Mouse (Mus musculus) embryonic facial prominence, embryonic 11.5 days (tissue): ENCODE results near the gene Med27. TPM values are rescaled to one million over a fixed set of nuclear protein-coding genes. Genes with fewer than 3 reads are reported as not detected.
A peak's percentile ranks its signal among the peaks of the same experiment; 100 is the strongest.

ENCODE experiments used
- ATAC-seq: fragments of 200-750 bp; cut with Nextera tagmentation; replicated peaks from 2 replicates; pipeline ENCODE4 v1.8.0; 2017; ENCODE audit warnings: low read depth; ENCODE audit not compliant: insufficient number of reproducible peaks, low FRiP score, low TSS enrichment
- DNase-seq: peaks from one replicate; pipeline ENCODE4 v3.0.0-alpha.2; 2015; ENCODE audit warnings: low spot score
- H3K27ac ChIP-seq: fragments of 300-500 bp; sonication (generic); replicated peaks from 2 replicates; pipeline ENCODE4 v1.5.1; 2014; ENCODE audit warnings: mild to moderate bottlenecking, low read depth, low read length, control low read depth
- H3K27me3 ChIP-seq: fragments of 300-500 bp; sonication (generic); 2 replicates; pipeline ENCODE4 v1.6.1; 2014; ENCODE audit warnings: mild to moderate bottlenecking, low read length, moderate library complexity, mixed read lengths; ENCODE audit not compliant: control insufficient read depth, insufficient read depth
- H3K36me3 ChIP-seq: fragments of 300-500 bp; sonication (generic); replicated peaks from 2 replicates; pipeline ENCODE4 v1.6.1; 2014; ENCODE audit warnings: low read depth, mild to moderate bottlenecking, low read length, moderate library complexity, mixed read lengths; ENCODE audit not compliant: control insufficient read depth, insufficient read depth
- H3K4me1 ChIP-seq: fragments of 300-500 bp; sonication (generic); 2 replicates; pipeline ENCODE4 v1.6.1; 2014; ENCODE audit warnings: low read length, mixed read lengths; ENCODE audit not compliant: control insufficient read depth, insufficient read depth
- H3K4me2 ChIP-seq: fragments of 300-500 bp; sonication (generic); 2 replicates; pipeline ENCODE4 v1.6.1; 2014; ENCODE audit warnings: low read depth, mild to moderate bottlenecking, control low read depth, low read length, moderate library complexity
- H3K4me3 ChIP-seq: fragments of 300-500 bp; sonication (generic); 2 replicates; pipeline ENCODE4 v1.5.1; 2014; ENCODE audit warnings: low read depth, low read length, control low read depth
- H3K9ac ChIP-seq: fragments of 300-500 bp; sonication (generic); replicated peaks from 2 replicates; pipeline ENCODE4 v1.6.1; 2014; ENCODE audit warnings: mild to moderate bottlenecking, control low read depth, low read length
- H3K9me3 ChIP-seq: fragments of 300-500 bp; sonication (generic); replicated peaks from 2 replicates; pipeline ENCODE4 v1.6.1; 2016; ENCODE audit warnings: mild to moderate bottlenecking, low read length, inconsistent platforms, mixed read lengths; ENCODE audit not compliant: control insufficient read depth
- WGBS: fragments of 180-500 bp; shearing (Covaris S2); extraction: QIAGEN DNeasy Blood & Tissue Kit; methylation state at CpG from one replicate; pipeline ENCODE4 v1.1.7; 2014; 5-methylcytosine and 5-hydroxymethylcytosine counted together
- polyA plus RNA-seq: library from polyadenylated mRNA; unstranded; fragments of >200 nt; fragmentation: Nextera tagmentation; extraction: Ambion mirVana; gene quantifications from 2 replicates; pipeline ENCODE4 v1.2.1, GENCODE M21; 2014

Med27 gene
- polyA plus RNA-seq, 1 experiment from 2014 or later: 54.5 TPM

GRCm38 (mm10) chr2:29466396-29466795, 119.8 kb downstream of the Med27 start:
- no peak for DNase-seq
- Histone ChIP-seq H3K4me3 (no peak overlapping the region), H3K9me3 (no peaks in the 10 kb centered on the region), H3K36me3 (no peaks in the 10 kb centered on the region), H3K4me1 (no peaks in the 10 kb centered on the region), H3K4me2 (no peak overlapping the region), H3K27me3 (no peaks in the 10 kb centered on the region), H3K9ac (no peak overlapping the region), H3K27ac (no peak overlapping the region)
- ATAC-seq: no peak
- WGBS: 67% methylated on average over 4 of the region's 4 CpGs

GRCm38 (mm10) chr2:29468517-29468936, 121.9 kb downstream of the Med27 start:
- WGBS: 85% methylated on average over 15 of the region's 15 CpGs
- no peak overlapping the region for H3K4me2 ChIP-seq
- H3K4me3 ChIP-seq: no peak overlapping the region
- ATAC-seq (no peak), DNase-seq (no peak)
- no peaks in the 10 kb centered on the region for H3K4me1 ChIP-seq
- H3K9me3 ChIP-seq: no peaks in the 10 kb centered on the region
- H3K27me3 ChIP-seq: no peaks in the 10 kb centered on the region
- no peaks in the 10 kb centered on the region for H3K36me3 ChIP-seq
- no peak overlapping the region for H3K9ac ChIP-seq
- no peak overlapping the region for H3K27ac ChIP-seq

DNA sequence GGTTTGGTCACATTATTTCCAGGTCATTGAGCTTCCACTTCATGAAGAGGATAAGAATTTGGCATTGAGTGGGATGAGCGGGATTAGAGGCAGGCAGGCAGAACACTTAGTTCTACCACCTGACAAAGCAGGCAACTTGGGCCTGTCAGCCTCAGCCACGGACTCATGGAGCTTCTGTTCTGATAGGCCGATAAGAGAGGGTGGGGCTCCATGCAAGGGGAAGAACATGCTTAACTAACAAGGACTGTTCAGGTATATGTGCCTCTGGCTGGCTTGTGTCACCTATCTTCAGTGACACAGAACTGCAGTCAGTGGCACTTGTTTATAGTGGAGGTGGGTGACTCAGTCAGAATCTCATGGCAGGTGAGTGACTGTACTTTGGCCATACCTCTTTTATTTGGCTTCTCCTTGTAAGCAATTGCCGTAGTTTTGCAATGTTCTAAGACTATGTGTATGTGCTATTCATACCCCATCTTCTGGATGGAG, 126.4 kb downstream of the Med27 start:
- Histone ChIP-seq H3K36me3 (no peaks in the 10 kb centered on the region), H3K9me3 (no peaks in the 10 kb centered on the region), H3K27ac (no peak overlapping the region), H3K9ac (no peak overlapping the region), H3K27me3 (no peaks in the 10 kb centered on the region), H3K4me3 (no peak overlapping the region), H3K4me1 (no peaks in the 10 kb centered on the region), H3K4me2 (no peak overlapping the region)
- 82% methylated on average over 4 of the region's 4 CpGs for whole genome bisulfite sequencing
- ATAC-seq (no peak), DNase-seq (no peak)

GRCm38 (mm10) chr2:29473907-29474306, 127.3 kb downstream of the Med27 start:
- Histone ChIP-seq H3K4me1 (no peaks in the 10 kb centered on the region), H3K27me3 (no peaks in the 10 kb centered on the region), H3K9me3 (no peaks in the 10 kb centered on the region), H3K4me2 (no peak overlapping the region), H3K36me3 (no peaks in the 10 kb centered on the region), H3K9ac (no peak overlapping the region), H3K4me3 (no peak overlapping the region), H3K27ac (no peak overlapping the region)
- DNase-seq: no peak
- ATAC-seq: no peak
- WGBS: 45% methylated on average over 2 of the region's 2 CpGs

DNA sequence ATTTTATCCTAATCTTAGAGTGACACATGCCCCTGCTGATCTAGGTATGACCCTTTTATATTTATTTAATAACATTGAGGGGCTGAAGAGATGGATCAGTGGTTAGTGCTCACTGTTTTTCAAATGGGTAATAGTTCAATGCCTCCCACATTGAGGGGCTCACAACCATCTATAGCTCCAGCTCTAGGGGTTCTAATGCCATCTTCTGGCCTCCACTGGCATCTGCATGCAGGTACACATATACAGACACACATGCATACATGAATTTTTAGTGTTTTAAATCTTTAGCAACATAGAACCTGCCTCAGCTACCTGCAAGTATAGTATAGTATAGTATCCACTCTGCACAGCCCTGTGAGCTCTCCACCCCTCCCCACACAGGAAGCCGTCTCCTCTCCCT, 130.1 kb downstream of the Med27 start:
- DNase-seq (no peak), ATAC-seq (no peak)
- Histone ChIP-seq H3K4me1 (no peaks in the 10 kb centered on the region), H3K36me3 (no peaks in the 10 kb centered on the region), H3K4me3 (no peak overlapping the region), H3K9ac (no peak overlapping the region), H3K27me3 (no peaks in the 10 kb centered on the region), H3K9me3 (no peaks in the 10 kb centered on the region), H3K4me2 (no peak overlapping the region), H3K27ac (no peak overlapping the region)
- whole genome bisulfite sequencing: 97% methylated on average over 1 of the region's 1 CpGs

- no peak for ATAC-seq
- no peak overlapping the region for H3K9ac ChIP-seq
- H3K4me1 ChIP-seq: peaks cover 3% of the 10 kb centered on the region
- H3K27ac ChIP-seq: no peak overlapping the region
- no peaks in the 10 kb centered on the region for H3K27me3 ChIP-seq
- no peak overlapping the region for H3K4me3 ChIP-seq
- no peaks in the 10 kb centered on the region for H3K36me3 ChIP-seq
- no peak for DNase-seq
- no peaks in the 10 kb centered on the region for H3K9me3 ChIP-seq
- no peak overlapping the region for H3K4me2 ChIP-seq
- WGBS: 31% methylated on average over 8 of the region's 8 CpGs
Measured at GRCm38 (mm10) chr2:29481856-29482255, 135.2 kb downstream of the Med27 start.

GRCm38 (mm10) chr2:29482979-29483718, 136.5 kb downstream of the Med27 start:
- Histone ChIP-seq H3K27ac (0 out of 2 replicates have a peak overlapping the region, but pooled peaks have one; percentile 35), H3K4me1 (peaks cover 3% of the 10 kb centered on the region), H3K9me3 (no peaks in the 10 kb centered on the region), H3K36me3 (no peaks in the 10 kb centered on the region), H3K4me2 (no peak overlapping the region), H3K9ac (no peak overlapping the region), H3K4me3 (no peak overlapping the region), H3K27me3 (no peaks in the 10 kb centered on the region)
- 23% methylated on average over 9 of the region's 9 CpGs for WGBS
- DNase-seq (peak; percentile 48), ATAC-seq (no peak)

- Histone ChIP-seq H3K36me3 (no peaks in the 10 kb centered on the region), H3K9me3 (no peaks in the 10 kb centered on the region), H3K27me3 (no peaks in the 10 kb centered on the region; the same call in 1 of the 2 replicates), H3K4me3 (no peak overlapping the region), H3K9ac (no peak overlapping the region), H3K4me1 (peaks cover 3% of the 10 kb centered on the region), H3K27ac (no peak overlapping the region), H3K4me2 (no peak overlapping the region)
- ATAC-seq (no peak), DNase-seq (no peak)
- 90% methylated on average over 2 of the region's 2 CpGs for WGBS
Measured at GRCm38 (mm10) chr2:29485519-29485918, 138.9 kb downstream of the Med27 start.
